Mouse (Mus musculus) intestine, embryonic 14.5 days (tissue): ENCODE measurements around the gene Nckap5l. TPM values are rescaled to one million over a fixed set of nuclear protein-coding genes. Genes with fewer than 3 reads are reported as not detected.

Experiments
- ATAC-seq: fragments of 200-750 bp; cut with Nextera tagmentation; replicated peaks from 2 replicates; pipeline ENCODE4 v1.8.0; 2017; ENCODE audit warnings: low read depth, moderate number of reproducible peaks, moderate TSS enrichment, moderate library complexity; ENCODE audit not compliant: low FRiP score, low TSS enrichment
- DNase-seq: peaks from one replicate; pipeline ENCODE4 v3.0.0-alpha.2; 2018; ENCODE audit warnings: low spot score
- H3K27ac ChIP-seq: fragments of 300-500 bp; sonication (generic); 2 replicates; pipeline ENCODE4 v1.5.1; 2014; ENCODE audit warnings: low read depth, mild to moderate bottlenecking, control low read depth
- H3K27me3 ChIP-seq: fragments of 300-500 bp; sonication (generic); replicated peaks from 2 replicates; pipeline ENCODE4 v1.6.1; 2014; ENCODE audit warnings: low read length, control low read depth; ENCODE audit not compliant: control insufficient read depth, insufficient read depth
- H3K36me3 ChIP-seq: fragments of 300-500 bp; sonication (generic); 2 replicates; pipeline ENCODE4 v1.6.1; 2014; ENCODE audit warnings: low read length, control low read depth; ENCODE audit not compliant: control insufficient read depth, insufficient read depth
- H3K4me1 ChIP-seq: fragments of 300-500 bp; sonication (generic); replicated peaks from 2 replicates; pipeline ENCODE4 v1.6.1; 2014; ENCODE audit warnings: low read length, control low read depth, mixed read lengths; ENCODE audit not compliant: control insufficient read depth, insufficient read depth
- H3K4me2 ChIP-seq: fragments of 300-500 bp; sonication (generic); 2 replicates; pipeline ENCODE4 v1.6.1; 2014; ENCODE audit warnings: low read length
- H3K4me3 ChIP-seq: fragments of 300-500 bp; sonication (generic); 2 replicates; pipeline ENCODE4 v1.5.1; 2014; ENCODE audit warnings: low read depth, low read length, control low read depth, mixed read lengths
- H3K9ac ChIP-seq: fragments of 300-500 bp; sonication (generic); 2 replicates; pipeline ENCODE4 v1.6.1; 2014; ENCODE audit warnings: mild to moderate bottlenecking, low read length
- H3K9me3 ChIP-seq: fragments of 300-500 bp; sonication (generic); 2 replicates; pipeline ENCODE4 v1.6.1; 2016; ENCODE audit warnings: low read length, control low read depth; ENCODE audit not compliant: control insufficient read depth
- WGBS: fragments of 180-500 bp; shearing (Covaris S2); extraction: QIAGEN DNeasy Blood & Tissue Kit; methylation state at CpG from one replicate; pipeline ENCODE4 v1.1.7; 2014; 5-methylcytosine and 5-hydroxymethylcytosine counted together
- polyA plus RNA-seq: library from polyadenylated mRNA; unstranded; fragments of >200 nt; fragmentation: Nextera tagmentation; extraction: Ambion mirVana; gene quantifications from 2 replicates; pipeline ENCODE4 v1.2.1, GENCODE M21; 2014

Gene Nckap5l
- polyA plus RNA-seq, 1 experiment from 2014 or later, result 9.3 TPM

- H3K4me2 ChIP-seq, result peak overlapping the region; percentile 37
- no peaks in the 10 kb centered on the region for H3K27me3 ChIP-seq
- H3K27ac ChIP-seq, result peak overlapping the region; percentile 93
- DNase-seq (no peak), ATAC-seq (peak; percentile 29)
- H3K4me3 ChIP-seq, result no peak overlapping the region
- no peaks in the 10 kb centered on the region for H3K9me3 ChIP-seq
- H3K9ac ChIP-seq, result peak overlapping the region; percentile 33; the same call in 1 of the 2 replicates
- H3K36me3 ChIP-seq, result peaks cover 6% of the 10 kb centered on the region; the same call in 1 of the 2 replicates
- 26% methylated on average over 8 of the region's 8 CpGs for WGBS
- H3K4me1 ChIP-seq, result peaks cover 41% of the 10 kb centered on the region
These were observed 16.6 kb downstream of the Nckap5l start for GRCm38 (mm10) chr15:99440816-99441457.

GRCm38 (mm10) chr15:99440112-99440815 lies 17.3 kb downstream of the Nckap5l start:
- H3K4me2 ChIP-seq, result peak overlapping the region; percentile 37
- H3K9ac ChIP-seq, result no peak overlapping the region
- no peaks in the 10 kb centered on the region for H3K9me3 ChIP-seq
- ATAC-seq (peak; percentile 87), DNase-seq (peak; percentile 89)
- WGBS, result 39% methylated on average over 2 of the region's 2 CpGs
- H3K4me1 ChIP-seq, result peaks cover 41% of the 10 kb centered on the region
- H3K27me3 ChIP-seq, result no peaks in the 10 kb centered on the region
- peak overlapping the region; percentile 93 for H3K27ac ChIP-seq
- H3K4me3 ChIP-seq, result no peak overlapping the region
- H3K36me3 ChIP-seq, result peaks cover 6% of the 10 kb centered on the region; the same call in 1 of the 2 replicates

- no peaks in the 10 kb centered on the region for H3K9me3 ChIP-seq
- DNase-seq, result no peak
- H3K4me3 ChIP-seq, result no peak overlapping the region
- H3K4me2 ChIP-seq, result no peak overlapping the region
- peaks cover 41% of the 10 kb centered on the region for H3K4me1 ChIP-seq
- 78% methylated on average over 8 of the region's 8 CpGs for WGBS
- peaks cover 5% of the 10 kb centered on the region; the same call in 1 of the 2 replicates for H3K36me3 ChIP-seq
- H3K27me3 ChIP-seq, result no peaks in the 10 kb centered on the region
- H3K27ac ChIP-seq, result peak overlapping the region; percentile 55; the same call in 1 of the 2 replicates
- no peak for ATAC-seq
- no peak overlapping the region for H3K9ac ChIP-seq
These were observed 18.4 kb downstream of the Nckap5l start for GRCm38 (mm10) chr15:99438966-99439698.

- peaks cover 34% of the 10 kb centered on the region for H3K36me3 ChIP-seq
- DNase-seq (no peak), ATAC-seq (no peak)
- whole genome bisulfite sequencing, result 84% methylated on average over 12 of the region's 12 CpGs
- no peaks in the 10 kb centered on the region for H3K27me3 ChIP-seq
- no peak overlapping the region for H3K9ac ChIP-seq
- peaks cover 17% of the 10 kb centered on the region for H3K4me1 ChIP-seq
- no peaks in the 10 kb centered on the region for H3K9me3 ChIP-seq
- no peak overlapping the region for H3K4me3 ChIP-seq
- H3K27ac ChIP-seq, result no peak overlapping the region
- H3K4me2 ChIP-seq, result no peak overlapping the region
These were observed 23.6 kb downstream of the Nckap5l start for GRCm38 (mm10) chr15:99433913-99434312.

GRCm38 (mm10) chr15:99433081-99433718 lies 24.3 kb downstream of the Nckap5l start:
- 93% methylated on average over 16 of the region's 16 CpGs for WGBS
- no peak for DNase-seq
- Histone ChIP-seq H3K4me1 (peaks cover 14% of the 10 kb centered on the region), H3K27ac (no peak overlapping the region), H3K9ac (no peak overlapping the region), H3K27me3 (no peaks in the 10 kb centered on the region), H3K4me2 (no peak overlapping the region), H3K36me3 (peaks cover 39% of the 10 kb centered on the region), H3K9me3 (no peaks in the 10 kb centered on the region), H3K4me3 (no peak overlapping the region)
- ATAC-seq, result no peak

GRCm38 (mm10) chr15:99431967-99432366 lies 25.6 kb downstream of the Nckap5l start:
- Histone ChIP-seq H3K27me3 (no peaks in the 10 kb centered on the region), H3K36me3 (peaks cover 50% of the 10 kb centered on the region), H3K4me3 (no peak overlapping the region), H3K27ac (no peak overlapping the region), H3K4me2 (no peak overlapping the region), H3K9ac (no peak overlapping the region), H3K4me1 (peaks cover 9% of the 10 kb centered on the region), H3K9me3 (no peaks in the 10 kb centered on the region)
- DNase-seq, result no peak
- ATAC-seq, result no peak
- 84% methylated on average over 8 of the region's 8 CpGs for WGBS

GRCm38 (mm10) chr15:99431504-99431903 lies 26.0 kb downstream of the Nckap5l start:
- Histone ChIP-seq H3K4me2 (no peak overlapping the region), H3K4me1 (peaks cover 7% of the 10 kb centered on the region), H3K27me3 (no peaks in the 10 kb centered on the region), H3K9ac (no peak overlapping the region), H3K4me3 (no peak overlapping the region), H3K36me3 (peaks cover 55% of the 10 kb centered on the region), H3K9me3 (no peaks in the 10 kb centered on the region), H3K27ac (no peak overlapping the region)
- no peak for ATAC-seq
- no peak for DNase-seq
- 82% methylated on average over 7 of the region's 7 CpGs for WGBS

GRCm38 (mm10) chr15:99431063-99431462 lies 26.5 kb downstream of the Nckap5l start:
- Histone ChIP-seq H3K9me3 (no peaks in the 10 kb centered on the region), H3K9ac (no peak overlapping the region), H3K27me3 (no peaks in the 10 kb centered on the region), H3K27ac (no peak overlapping the region), H3K36me3 (peaks cover 59% of the 10 kb centered on the region), H3K4me3 (no peak overlapping the region), H3K4me1 (peaks cover 5% of the 10 kb centered on the region), H3K4me2 (no peak overlapping the region)
- DNase-seq (no peak), ATAC-seq (no peak)
- WGBS, result 93% methylated on average over 10 of the region's 10 CpGs
